Mouse (Mus musculus) brown adipose tissue, adult 24 weeks (tissue): ENCODE measurements around the gene 1110059E24Rik. TPM values are rescaled to one million over a fixed set of nuclear protein-coding genes. Genes with fewer than 3 reads are reported as not detected.
"Not testable (repeated sequence)": the region's sequence is repeated elsewhere in the genome, so short reads cannot be mapped to it uniquely, and the experiment has no call there.

Experiments used
- H3K27ac ChIP-seq: fragments of 200-500 bp; replicated peaks from 2 replicates; pipeline ENCODE4 v1.5.1; 2012; ENCODE audit warnings: low read depth, mild to moderate bottlenecking, low read length
- H3K4me1 ChIP-seq: fragments of 200-500 bp; 2 replicates; pipeline ENCODE4 v1.6.1; 2012; ENCODE audit warnings: low read length, mixed read lengths; ENCODE audit not compliant: control insufficient read depth, insufficient read depth, insufficient read length
- H3K4me3 ChIP-seq: fragments of 200-500 bp; 2 replicates; pipeline ENCODE4 v1.5.1; 2012; ENCODE audit warnings: low read depth, mild to moderate bottlenecking, low read length, moderate library complexity; ENCODE audit not compliant: insufficient read depth
- polyA plus RNA-seq: library from polyadenylated mRNA; stranded (reverse); fragments of >200 nt; gene quantifications from 2 replicates; pipeline ENCODE4 v1.2.4, GENCODE M21; 2012; ENCODE audit not compliant: missing spikeins, insufficient read depth, insufficient read length

The 1110059E24Rik gene
- polyA plus RNA-seq, 1 experiment: 22.8 TPM

- Histone ChIP-seq H3K4me3 (no peak overlapping the region), H3K27ac (no peak overlapping the region), H3K4me1 (peaks cover 2% of the 10 kb centered on the region)
These were observed 15.9 kb downstream of the 1110059E24Rik start for GRCm38 (mm10) chr19:21636907-21637306.

GRCm38 (mm10) chr19:21635406-21635805 lies 17.4 kb downstream of the 1110059E24Rik start:
- H3K4me3 ChIP-seq: no peak overlapping the region
- peaks cover 2% of the 10 kb centered on the region for H3K4me1 ChIP-seq

GRCm38 (mm10) chr19:21630656-21631331 lies 22.0 kb downstream of the 1110059E24Rik start:
- Histone ChIP-seq H3K4me3 (no peak overlapping the region), H3K27ac (peak overlapping the region; percentile 71), H3K4me1 (peaks cover 2% of the 10 kb centered on the region)

More at GRCm38 (mm10) chr19:21635406-21635805, 17.4 kb downstream of the 1110059E24Rik start:
- H3K27ac ChIP-seq: no peak overlapping the region

- Histone ChIP-seq H3K27ac (0 out of 2 replicates have a peak overlapping the region, but pooled peaks have one; percentile 27), H3K4me1 (peaks cover 4% of the 10 kb centered on the region), H3K4me3 (no peak overlapping the region)
These were observed 23.3 kb downstream of the 1110059E24Rik start for GRCm38 (mm10) chr19:21629501-21629900.

- Histone ChIP-seq H3K4me3 (no peak overlapping the region), H3K4me1 (peaks cover 6% of the 10 kb centered on the region), H3K27ac (no peak overlapping the region)
These were observed 23.7 kb downstream of the 1110059E24Rik start for GRCm38 (mm10) chr19:21629030-21629429.

- H3K27ac ChIP-seq, H3K4me1 ChIP-seq, H3K4me3 ChIP-seq: not testable (repeated sequence)
These were observed 24.3 kb downstream of the 1110059E24Rik start for GRCm38 (mm10) chr19:21628440-21628839.

GRCm38 (mm10) chr19:21626271-21626988 lies 26.3 kb downstream of the 1110059E24Rik start:
- Histone ChIP-seq H3K4me1 (peaks cover 8% of the 10 kb centered on the region), H3K27ac (no peak overlapping the region), H3K4me3 (no peak overlapping the region)

- Histone ChIP-seq H3K4me1 (peaks cover 9% of the 10 kb centered on the region), H3K27ac (no peak overlapping the region), H3K4me3 (no peak overlapping the region)
These were observed 28.6 kb downstream of the 1110059E24Rik start for GRCm38 (mm10) chr19:21624148-21624535.

GRCm38 (mm10) chr19:21623410-21624147 lies 29.2 kb downstream of the 1110059E24Rik start:
- Histone ChIP-seq H3K27ac (peak overlapping the region; percentile 81), H3K4me3 (no peak overlapping the region), H3K4me1 (peaks cover 9% of the 10 kb centered on the region)

GRCm38 (mm10) chr19:21615801-21616200 lies 37.0 kb downstream of the 1110059E24Rik start:
- H3K4me1 ChIP-seq: peaks cover 4% of the 10 kb centered on the region; the same call in 1 of the 2 replicates
- no peak overlapping the region for H3K4me3 ChIP-seq
- peak overlapping the region; percentile 33; the same call in 1 of the 2 replicates for H3K27ac ChIP-seq

GRCm38 (mm10) chr19:21611725-21612575 lies 40.8 kb downstream of the 1110059E24Rik start:
- H3K4me1 ChIP-seq: peaks cover 2% of the 10 kb centered on the region; the same call in 1 of the 2 replicates
- H3K27ac ChIP-seq: no peak overlapping the region
- no peak overlapping the region for H3K4me3 ChIP-seq

- Histone ChIP-seq H3K4me3 (no peak overlapping the region), H3K4me1 (peaks cover 2% of the 10 kb centered on the region; the same call in 1 of the 2 replicates), H3K27ac (no peak overlapping the region)
These were observed 41.5 kb downstream of the 1110059E24Rik start for GRCm38 (mm10) chr19:21611297-21611696.

- Histone ChIP-seq H3K4me1 (no peaks in the 10 kb centered on the region), H3K27ac (no peak overlapping the region), H3K4me3 (no peak overlapping the region)
These were observed 42.5 kb downstream of the 1110059E24Rik start for GRCm38 (mm10) chr19:21610240-21610639.

- Histone ChIP-seq H3K4me1 (peaks cover 3% of the 10 kb centered on the region), H3K4me3 (no peak overlapping the region)
These were observed 47.5 kb downstream of the 1110059E24Rik start for GRCm38 (mm10) chr19:21605294-21605693.

More at GRCm38 (mm10) chr19:21605294-21605693, 47.5 kb downstream of the 1110059E24Rik start:
- H3K27ac ChIP-seq: no peak overlapping the region
